Mouse (Mus musculus): ENCODE results near the gene Cklf. TPM values are rescaled to one million over a fixed set of nuclear protein-coding genes. Genes with fewer than 3 reads are reported as not detected.

The Cklf gene
- total and polyA plus RNA-seq, 3 experiments, result 20.7 to 38.8 (median 29.7) TPM

DNA sequence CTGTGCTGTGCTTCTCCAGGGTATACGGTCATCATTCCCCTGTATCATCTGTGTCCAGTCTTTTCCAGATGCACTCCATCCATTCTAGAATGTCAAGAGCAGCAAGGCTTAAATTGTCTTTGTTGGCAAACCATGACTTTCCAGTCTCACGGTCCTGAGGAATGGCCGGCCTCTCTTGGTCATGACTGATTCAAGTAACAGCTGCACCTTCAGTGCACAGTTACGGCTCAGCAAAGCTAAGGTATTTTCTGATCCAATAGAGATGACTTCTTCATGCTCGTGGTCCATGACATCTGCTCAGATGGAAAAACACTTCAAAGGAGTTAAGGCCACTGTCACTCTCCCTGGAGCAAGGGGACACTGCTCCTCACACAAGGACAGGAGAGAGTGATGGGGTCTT is 23.6 kb upstream of the Cklf start:
- no peak for DNase-seq (ENCODE audit: extremely low read depth)
- dilution Hi-C loops (cut with MboI; ENCODE audit: extremely low pct_ligation_motif_present, extremely low pct_unique_long_range_greater_than_20kb, low sequenced_read_pairs) (no loop called here), in situ Hi-C loops (cut with MboI; ENCODE audit: low pct_ligation_motif_present, low pct_unique_long_range_greater_than_20kb, low sequenced_read_pairs) (no loop called here)
- no peak overlapping the region for H3K27ac ChIP-seq (ENCODE audit: insufficient read depth, low read depth)
- H3K9me3 ChIP-seq (replicated peaks; ENCODE audit: low read length), result no peaks in the 10 kb centered on the region
- no peaks in the 10 kb centered on the region for H3K4me1 ChIP-seq (ENCODE audit: control insufficient read depth in 1 of 2, insufficient read depth in 2 of 2)
- H3K79me2 ChIP-seq (replicated peaks; ENCODE audit: control insufficient read depth, extremely low read depth, insufficient read depth, poor library complexity, severe bottlenecking), result no peaks in the 10 kb centered on the region
- no peak overlapping the region for H3K4me3 ChIP-seq (replicated peaks in 1 of 3; ENCODE audit: low read depth in 2 of 3, low read length in 2 of 3, poor library complexity in 1 of 3)
- peaks cover 48 to 60% of the 10 kb centered on the region in 2 experiments for H3K36me3 ChIP-seq (replicated peaks in 1 of 2; ENCODE audit: control insufficient read depth in 1 of 2, insufficient read depth in 1 of 2, low read length in 1 of 2)
- TF ChIP-seq NELFE (IDR thresholded peaks at IDR 0.05; ENCODE audit: low read depth, low read length) (no peak), MAX (IDR thresholded peaks at IDR 0.05; ENCODE audit: low read length) (no peak), ETS1 (conservative IDR thresholded peaks at IDR 0.05; ENCODE audit: low read depth, low read length) (no peak), MAFK (IDR thresholded peaks at IDR 0.05; ENCODE audit: insufficient replicate concordance, low read length) (no peak), JUN (IDR thresholded peaks at IDR 0.05; ENCODE audit: insufficient read depth, low read depth, low read length) (no peak), TCF12 (IDR thresholded peaks at IDR 0.05; ENCODE audit: low read depth, low read length) (no peak), UBTF (IDR thresholded peaks at IDR 0.05; ENCODE audit: low read depth, low read length) (no peak), POLR2AphosphoS2 (IDR thresholded peaks at IDR 0.05; ENCODE audit: low read depth, low read length) (no peak), TBP (conservative IDR thresholded peaks at IDR 0.05; ENCODE audit: low read depth, low read length) (no peak), JUND (conservative IDR thresholded peaks at IDR 0.05; ENCODE audit: low read depth, low read length) (no peak), CHD1 (IDR thresholded peaks at IDR 0.05; ENCODE audit: low read depth, low read length) (no peak)
- no peak overlapping the region for H3K4me2 ChIP-seq (ENCODE audit: insufficient read depth, low read depth, poor library complexity, severe bottlenecking)
- no peaks in the 10 kb centered on the region for H3K27me3 ChIP-seq (replicated peaks)
- no peak overlapping the region for H3K9ac ChIP-seq (ENCODE audit: insufficient read depth, low read depth)

DNA sequence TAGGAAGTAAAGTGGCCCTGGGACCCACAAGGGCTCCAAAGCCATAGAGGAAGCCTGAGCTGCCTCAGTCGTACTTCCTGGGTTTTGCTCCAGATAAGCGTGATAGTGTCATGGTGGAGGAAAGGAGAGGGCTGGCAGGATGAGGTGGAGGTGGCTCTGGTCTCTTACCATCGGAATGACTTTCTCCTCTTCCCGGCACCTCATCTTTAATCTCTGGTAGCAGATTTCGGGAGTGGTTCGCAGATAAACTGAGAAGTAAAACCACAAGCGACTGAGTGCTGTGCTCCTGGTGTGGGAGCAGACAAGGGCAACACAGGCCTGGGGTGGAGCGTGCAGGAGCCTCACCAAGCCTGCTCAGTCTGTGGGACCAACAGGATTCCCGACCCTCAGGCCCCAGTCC is 20.3 kb upstream of the Cklf start:
- Histone ChIP-seq H3K27ac (ENCODE audit: insufficient read depth, low read depth) (no peak overlapping the region), H3K27me3 (replicated peaks) (no peaks in the 10 kb centered on the region), H3K4me2 (ENCODE audit: insufficient read depth, low read depth, poor library complexity, severe bottlenecking) (no peak overlapping the region), H3K9ac (ENCODE audit: insufficient read depth, low read depth) (no peak overlapping the region), H3K36me3 (replicated peaks in 1 of 2; ENCODE audit: control insufficient read depth in 1 of 2, insufficient read depth in 1 of 2, low read length in 1 of 2) (peaks cover 69 to 88% of the 10 kb centered on the region in 2 experiments), H3K79me2 (replicated peaks; ENCODE audit: control insufficient read depth, extremely low read depth, insufficient read depth, poor library complexity, severe bottlenecking) (no peaks in the 10 kb centered on the region), H3K4me3 (replicated peaks in 1 of 3; ENCODE audit: low read depth in 2 of 3, low read length in 2 of 3, poor library complexity in 1 of 3) (no peak overlapping the region), H3K9me3 (replicated peaks; ENCODE audit: low read length) (no peaks in the 10 kb centered on the region), H3K4me1 (ENCODE audit: control insufficient read depth in 1 of 2, insufficient read depth in 2 of 2) (peaks cover 3 to 11% of the 10 kb centered on the region in 2 experiments; a peak in 2 of 4 replicates)
- dilution Hi-C loops (cut with MboI; ENCODE audit: extremely low pct_ligation_motif_present, extremely low pct_unique_long_range_greater_than_20kb, low sequenced_read_pairs), result no loop called here
- in situ Hi-C loops (cut with MboI; ENCODE audit: low pct_ligation_motif_present, low pct_unique_long_range_greater_than_20kb, low sequenced_read_pairs), result no loop called here
- TF ChIP-seq CHD1 (IDR thresholded peaks at IDR 0.05; ENCODE audit: low read depth, low read length), result no peak
- TF ChIP-seq UBTF (IDR thresholded peaks at IDR 0.05; ENCODE audit: low read depth, low read length), result no peak
- no peak for TF ChIP-seq POLR2A (IDR thresholded peaks at IDR 0.05; ENCODE audit: low read depth, low read length)
- no peak for TF ChIP-seq POLR2AphosphoS2 (IDR thresholded peaks at IDR 0.05; ENCODE audit: low read depth, low read length)
- no peak for TF ChIP-seq ZC3H11A (IDR thresholded peaks at IDR 0.05; ENCODE audit: low read depth, low read length)
- TF ChIP-seq TCF12 (IDR thresholded peaks at IDR 0.05; ENCODE audit: low read depth, low read length), result no peak
- TF ChIP-seq MAFK (IDR thresholded peaks at IDR 0.05; ENCODE audit: insufficient replicate concordance, low read length), result no peak
- no peak for TF ChIP-seq JUN (IDR thresholded peaks at IDR 0.05; ENCODE audit: insufficient read depth, low read depth, low read length)
- TF ChIP-seq MYC (IDR thresholded peaks at IDR 0.05; ENCODE audit: low read depth, low read length), result no peak
- no peak for TF ChIP-seq ETS1 (conservative IDR thresholded peaks at IDR 0.05; ENCODE audit: low read depth, low read length)
- no peak for TF ChIP-seq CTCF (conservative IDR thresholded peaks at IDR 0.05 in 1 of 2, IDR thresholded peaks at IDR 0.05 in 1 of 2; ENCODE audit: low read depth in 2 of 2, low read length in 2 of 2)
- TF ChIP-seq ELF1 (IDR thresholded peaks at IDR 0.05; ENCODE audit: low read depth, low read length), result no peak
- TF ChIP-seq SIN3A (IDR thresholded peaks at IDR 0.05; ENCODE audit: low read length), result no peak
- TF ChIP-seq MAX (IDR thresholded peaks at IDR 0.05; ENCODE audit: low read length), result no peak
- TF ChIP-seq ZNF384 (IDR thresholded peaks at IDR 0.05; ENCODE audit: low read depth, low read length), result no peak
- TF ChIP-seq BHLHE40 (IDR thresholded peaks at IDR 0.05; ENCODE audit: low read depth, low read length), result no peak
- no peak for TF ChIP-seq PAX5 (IDR thresholded peaks at IDR 0.05; ENCODE audit: low read length)
- no peak for TF ChIP-seq MAZ (IDR thresholded peaks at IDR 0.05; ENCODE audit: low read depth, low read length)
- no peak for DNase-seq (ENCODE audit: extremely low read depth)

Data from CH12.LX (cell line).